Mouse (Mus musculus): Measurements from ENCODE around the gene Arvcf. TPM values are rescaled to one million over a fixed set of nuclear protein-coding genes. Genes with fewer than 3 reads are reported as not detected.
A peak's percentile ranks its signal among the peaks of the same experiment; 100 is the strongest.

Gene Arvcf
- total RNA-seq, 2 experiments from 2014 or later: 40.7 TPM

- DNase-seq (ENCODE audit: low spot score in 2 of 2): no peak
Observed at GRCm38 (mm10) chr16:18386451-18386850, 38.5 kb downstream of the Arvcf start.

GRCm38 (mm10) chr16:18386972-18387371 lies 39.0 kb downstream of the Arvcf start:
- DNase-seq (ENCODE audit: low spot score in 2 of 2): no peak

GRCm38 (mm10) chr16:18387704-18388582 lies 40.0 kb downstream of the Arvcf start:
- no peak for DNase-seq (ENCODE audit: low spot score in 2 of 2)

- DNase-seq (ENCODE audit: low spot score in 2 of 2): no peak
Observed at GRCm38 (mm10) chr16:18388583-18389435, 40.8 kb downstream of the Arvcf start.

GRCm38 (mm10) chr16:18390399-18390798 lies 42.4 kb downstream of the Arvcf start:
- DNase-seq (ENCODE audit: low spot score in 2 of 2): no peak

- no peak for DNase-seq (ENCODE audit: low spot score in 2 of 2)
Observed at GRCm38 (mm10) chr16:18391127-18391526, 43.1 kb downstream of the Arvcf start.

GRCm38 (mm10) chr16:18391728-18392127 lies 43.7 kb downstream of the Arvcf start:
- no peak for DNase-seq (ENCODE audit: low spot score in 2 of 2)

GRCm38 (mm10) chr16:18392469-18393426 lies 44.8 kb downstream of the Arvcf start:
- DNase-seq (ENCODE audit: low spot score in 2 of 2): peak; percentile 58 to 76

GRCm38 (mm10) chr16:18393595-18393994 lies 45.6 kb downstream of the Arvcf start:
- DNase-seq (ENCODE audit: low spot score in 2 of 2): no peak

- no peak for DNase-seq (ENCODE audit: low spot score in 2 of 2)
Observed at GRCm38 (mm10) chr16:18394056-18394455, 46.1 kb downstream of the Arvcf start.

GRCm38 (mm10) chr16:18394777-18395619 lies 47.0 kb downstream of the Arvcf start:
- DNase-seq (ENCODE audit: low spot score in 2 of 2): no peak

- DNase-seq (ENCODE audit: low spot score in 2 of 2): no peak
Observed at GRCm38 (mm10) chr16:18395620-18396036, 47.6 kb downstream of the Arvcf start.

- DNase-seq (ENCODE audit: low spot score in 2 of 2): no peak
Observed at GRCm38 (mm10) chr16:18396201-18396600, 48.2 kb downstream of the Arvcf start.

- no peak for DNase-seq (ENCODE audit: low spot score in 2 of 2)
Observed at GRCm38 (mm10) chr16:18396791-18397621, 49.0 kb downstream of the Arvcf start.

- DNase-seq (ENCODE audit: low spot score in 2 of 2): peak in 1 of 2 experiments; percentile 54
Observed at GRCm38 (mm10) chr16:18400028-18400427, 52.0 kb downstream of the Arvcf start.

GRCm38 (mm10) chr16:18400472-18401216 lies 52.7 kb downstream of the Arvcf start:
- no peak for DNase-seq (ENCODE audit: low spot score in 2 of 2)

- DNase-seq (ENCODE audit: low spot score in 2 of 2): no peak
Observed at GRCm38 (mm10) chr16:18403285-18403684, 55.3 kb downstream of the Arvcf start.
